In genomic region chr1:165252027-165252671, GRCm38 (mm10) we compare ENCODE assay signal across 9 mouse cellular contexts. TPM values are rescaled to one million over a fixed set of nuclear protein-coding genes. Genes with fewer than 3 reads are reported as not detected.
DNase-seq lines count a peak whose midpoint lies in the region; ATAC-seq and TF ChIP-seq lines count a peak whose summit lies in the region.
"Had no signal": no experiment of that assay in that cellular context is flagged by ENCODE, and none has a peak within 500 bp of the region (broad histone marks: within the 10 kb centered on the region; RNA-seq: fewer than 3 reads in every experiment).

No protein-coding gene starts in this region.

- H3K36me3 ChIP-seq in kidney, embryonic 14.5 days (ENCODE audit: control insufficient read depth, insufficient read depth, low read length) = no peaks in the 10 kb centered on the region
- peaks cover 0 to 7% of the 10 kb centered on the region in 2 experiments; a peak in 2 of 4 replicates for H3K36me3 ChIP-seq in MEL (ENCODE audit: control insufficient read depth in 1 of 2, insufficient read depth in 2 of 2, low read length in 2 of 2)
- no peaks in the 10 kb centered on the region for H3K36me3 ChIP-seq in spleen, adult 2 months (ENCODE audit: control insufficient read depth, insufficient read depth, low read length)
- H3K36me3 ChIP-seq: midbrain, embryonic 12.5 days had no signal

- WGBS in kidney, embryonic 14.5 days = 44% methylated on average over 11 of the region's 11 CpGs
- 47% methylated on average over 11 of the region's 11 CpGs for WGBS in lung, adult 2 months
- WGBS in spleen, adult 2 months = 54% methylated on average over 11 of the region's 11 CpGs

- H3K27ac ChIP-seq in kidney, embryonic 14.5 days (ENCODE audit: low read depth, low read length) = no peak overlapping the region
- no peak overlapping the region for H3K27ac ChIP-seq in MEL (ENCODE audit: control insufficient read depth, low read depth, low read length)
- H3K27ac ChIP-seq in spleen, adult 2 months (ENCODE audit: insufficient read depth, low read length) = no peak overlapping the region
- H3K27ac ChIP-seq: midbrain, embryonic 12.5 days had no signal

- H3K4me3 ChIP-seq in kidney, embryonic 14.5 days (ENCODE audit: low read length) = no peak overlapping the region
- H3K4me3 ChIP-seq in MEL (ENCODE audit: control insufficient read depth in 1 of 2, insufficient read depth in 1 of 2, low read depth in 2 of 2, low read length in 2 of 2) = peak overlapping the region; percentile 29 to 40; a peak in 3 of 4 replicates
- peak overlapping the region; percentile 13 for H3K4me3 ChIP-seq in lung, adult 2 months (replicated peaks; ENCODE audit: extremely low read depth, low read depth, low read length)
- H3K4me3 ChIP-seq in spleen, adult 2 months (ENCODE audit: extremely low read depth, insufficient read depth, insufficient read length) = no peak overlapping the region
- H3K4me3 ChIP-seq: midbrain, embryonic 12.5 days had no signal

- no peaks in the 10 kb centered on the region for H3K27me3 ChIP-seq in kidney, embryonic 14.5 days (ENCODE audit: control insufficient read depth, insufficient read depth, low read length)
- no peaks in the 10 kb centered on the region; a peak in 1 of 4 replicates for H3K27me3 ChIP-seq in MEL (ENCODE audit: control insufficient read depth in 1 of 2, insufficient read depth in 2 of 2, low read length in 2 of 2)
- H3K27me3 ChIP-seq in spleen, adult 2 months (ENCODE audit: control insufficient read depth, insufficient read depth, low read length) = no peaks in the 10 kb centered on the region
- H3K27me3 ChIP-seq: midbrain, embryonic 12.5 days had no signal

- no peaks in the 10 kb centered on the region for H3K79me2 ChIP-seq in MEL (ENCODE audit: control insufficient read depth, insufficient read depth, low read length, poor library complexity)

- TF ChIP-seq CTCF in MEL (IDR thresholded peaks at IDR 0.05 in 2 of 3, conservative IDR thresholded peaks at IDR 0.05 in 1 of 3; ENCODE audit: control insufficient read depth in 1 of 3, insufficient read depth in 1 of 3, low read depth in 2 of 3, low read length in 3 of 3, poor library complexity in 1 of 3, severe bottlenecking in 1 of 3) = peak; percentile 78 to 89 (median 84)
- peak; percentile 68 for TF ChIP-seq CTCF in lung, adult 2 months (IDR thresholded peaks at IDR 0.05; ENCODE audit: insufficient read depth, low read length)
- TF ChIP-seq CTCF in spleen, adult 2 months (IDR thresholded peaks at IDR 0.05; ENCODE audit: extremely low read depth, insufficient read depth, insufficient read length, insufficient replicate concordance) = peak; percentile 51; the same call in 1 of the 2 replicates

- peak; percentile 67 for TF ChIP-seq RAD21 in MEL (IDR thresholded peaks at IDR 0.05; ENCODE audit: low read depth, low read length)

- no peak overlapping the region for H3K4me2 ChIP-seq in kidney, embryonic 14.5 days (replicated peaks; ENCODE audit: low read depth, low read length)
- H3K4me2 ChIP-seq: midbrain, embryonic 12.5 days had no signal

- TF ChIP-seq EP300 in MEL (IDR thresholded peaks at IDR 0.05; ENCODE audit: low read depth in 1 of 2, low read length in 2 of 2) = no peak

- H3K9me3 ChIP-seq in kidney, embryonic 14.5 days (ENCODE audit: control insufficient read depth, low read length) = no peaks in the 10 kb centered on the region
- H3K9me3 ChIP-seq in MEL (replicated peaks; ENCODE audit: insufficient read depth, low read length) = no peaks in the 10 kb centered on the region
- H3K9me3 ChIP-seq: midbrain, embryonic 12.5 days had no signal

- ATAC-seq in kidney, embryonic 14.5 days (ENCODE audit: low FRiP score, low TSS enrichment) = no peak

- DNase-seq in kidney, adult 18-20 months = peak; percentile 75
- peak; percentile 76 for DNase-seq in MEL (ENCODE audit: low read depth, low spot score)
- peak; percentile 68 to 79 for DNase-seq in cerebellum, postnatal 10 days
- peak; percentile 8 to 28 for DNase-seq in frontal cortex, postnatal 36 days (ENCODE audit: low spot score in 2 of 2)
- DNase-seq in hindlimb bud, embryonic 11.5 days (ENCODE audit: extremely low spot score, low read depth, low spot score) = peak; percentile 71
- DNase-seq in lung, adult 2 months = peak; percentile 58
- peak in 1 of 2 experiments; percentile 35 for DNase-seq in spleen, adult 2 months (ENCODE audit: low read depth in 1 of 2, low spot score in 2 of 2)

- no peak for TF ChIP-seq POLR2A in MEL (IDR thresholded peaks at IDR 0.05; ENCODE audit: control insufficient read depth in 1 of 2, insufficient read depth in 1 of 2, low read depth in 1 of 2, low read length in 2 of 2, poor library complexity in 1 of 2)
- no peak for TF ChIP-seq POLR2A in lung, adult 2 months (IDR thresholded peaks at IDR 0.05; ENCODE audit: borderline replicate concordance, extremely low read depth, low read depth, low read length)
- TF ChIP-seq POLR2A in spleen, adult 2 months (IDR thresholded peaks at IDR 0.05; ENCODE audit: low read depth, low read length) = no peak

- H3K4me1 ChIP-seq in kidney, embryonic 14.5 days (ENCODE audit: control insufficient read depth, insufficient read depth, low read length) = no peaks in the 10 kb centered on the region
- H3K4me1 ChIP-seq in MEL (ENCODE audit: control insufficient read depth in 1 of 2, insufficient read depth in 2 of 2, low read length in 2 of 2) = peaks cover 0 to 7% of the 10 kb centered on the region in 2 experiments; a peak in 2 of 4 replicates
- no peaks in the 10 kb centered on the region for H3K4me1 ChIP-seq in lung, adult 2 months (ENCODE audit: control insufficient read depth, insufficient read depth, low read length)
- H3K4me1 ChIP-seq in spleen, adult 2 months (ENCODE audit: control insufficient read depth, insufficient read depth, insufficient read length) = no peaks in the 10 kb centered on the region
- H3K4me1 ChIP-seq: midbrain, embryonic 12.5 days had no signal

- no peak overlapping the region for H3K9ac ChIP-seq in kidney, embryonic 14.5 days (ENCODE audit: low read depth, low read length)
- peak overlapping the region; percentile 24; the same call in 1 of the 2 replicates for H3K9ac ChIP-seq in MEL (ENCODE audit: control insufficient read depth, low read depth, low read length, poor library complexity, severe bottlenecking)
- H3K9ac ChIP-seq: midbrain, embryonic 12.5 days had no signal

TF ChIP-seq in MEL, 35 proteins besides CTCF, POLR2A, EP300 and RAD21 (continues in another document):
- no peak for TF ChIP-seq TCF12 (IDR thresholded peaks at IDR 0.05; ENCODE audit: low read depth, low read length)
- TF ChIP-seq USF1 (IDR thresholded peaks at IDR 0.05; ENCODE audit: low read depth, low read length) = no peak
- TF ChIP-seq CHD1 (IDR thresholded peaks at IDR 0.05; ENCODE audit: low read depth, low read length) = no peak
- TF ChIP-seq ETS1 (IDR thresholded peaks at IDR 0.05; ENCODE audit: low read depth, low read length) = no peak
- TF ChIP-seq POLR2AphosphoS5 (IDR thresholded peaks at IDR 0.05; ENCODE audit: borderline replicate concordance, low read depth, low read length) = no peak
- TF ChIP-seq HCFC1 (IDR thresholded peaks at IDR 0.05; ENCODE audit: low read depth, low read length) = peak; percentile 46; the same call in 1 of the 2 replicates
- TF ChIP-seq SIN3A (IDR thresholded peaks at IDR 0.05; ENCODE audit: low read length) = peak; percentile 39; the same call in 1 of the 2 replicates
- 0 out of 2 replicates have a peak, but pooled peaks have one; percentile 43 for TF ChIP-seq MYC (IDR thresholded peaks at IDR 0.05; ENCODE audit: low read depth, low read length)
- TF ChIP-seq MEF2A (IDR thresholded peaks at IDR 0.05; ENCODE audit: extremely low read depth, insufficient replicate concordance, low read depth, low read length, poor library complexity, severe bottlenecking) = no peak
- no peak for TF ChIP-seq KAT2A (conservative IDR thresholded peaks at IDR 0.05; ENCODE audit: low read depth, low read length)
- TF ChIP-seq NELFE (IDR thresholded peaks at IDR 0.05; ENCODE audit: low read depth, low read length) = no peak
- TF ChIP-seq ZKSCAN1 (IDR thresholded peaks at IDR 0.05; ENCODE audit: low read depth, low read length) = no peak
- TF ChIP-seq MAFK (IDR thresholded peaks at IDR 0.05; ENCODE audit: borderline replicate concordance, low read depth, low read length) = no peak
- peak; percentile 35; the same call in 1 of the 2 replicates for TF ChIP-seq MAZ (IDR thresholded peaks at IDR 0.05; ENCODE audit: low read depth, low read length)
- TF ChIP-seq ZNF384 (IDR thresholded peaks at IDR 0.05; ENCODE audit: low read depth, low read length) = no peak
- no peak for TF ChIP-seq TAL1 (IDR thresholded peaks at IDR 0.05; ENCODE audit: low read length)
- 0 out of 2 replicates have a peak, but pooled peaks have one; percentile 34 for TF ChIP-seq TBP (IDR thresholded peaks at IDR 0.05; ENCODE audit: low read depth, low read length)
- TF ChIP-seq JUND (IDR thresholded peaks at IDR 0.05; ENCODE audit: low read depth, low read length) = 0 out of 2 replicates have a peak, but pooled peaks have one; percentile 22
- TF ChIP-seq RCOR1 (IDR thresholded peaks at IDR 0.05; ENCODE audit: low read depth, low read length) = no peak; the same call in 1 of the 2 replicates
- no peak for TF ChIP-seq ZMIZ1 (IDR thresholded peaks at IDR 0.05; ENCODE audit: low read depth, low read length)

RNA-seq across cellular contexts. Expression of gene Tiprl, which starts 15.4 kb away (rescaled TPM):
- 94.5 and 103 TPM in 2 replicates for polyA plus RNA-seq in kidney, embryonic 14.5 days (2014; fragmentation: Nextera tagmentation; extraction: Ambion mirVana)
- 47.1 and 50.6 TPM in 2 replicates for total RNA-seq in MEL (2012; rRNA removed)
- polyA plus RNA-seq in MEL (2012; ENCODE audit: insufficient read depth in 1 of 2, insufficient read length in 2 of 2, low read depth in 1 of 2, low replicate concordance in 2 of 2, missing spikeins in 1 of 2) = 100 to 1,000 TPM in 1 of 2 experiments, 10 to 100 TPM in 1; 51.4 to 293 TPM
- polyA plus RNA-seq in lung, adult 2 months (2012; rRNA removed) = 16.3 and 21.2 TPM in 2 replicates
- polyA plus RNA-seq in spleen, adult 2 months (2012; rRNA removed) = 13.2 and 17.1 TPM in 2 replicates

RNA-seq across cellular contexts. Expression of gene Gpr161, which starts 43.4 kb away (rescaled TPM):
- polyA plus RNA-seq in kidney, embryonic 14.5 days (2014; fragmentation: Nextera tagmentation; extraction: Ambion mirVana) = 2.0 and 2.4 TPM in 2 replicates
- total RNA-seq in MEL (2012; rRNA removed) = 0.08 and 0.10 TPM in 2 replicates
- under 1 TPM in 1 of 2 experiments, not detected in 1; 0.97 TPM for polyA plus RNA-seq in MEL (2012; ENCODE audit: insufficient read depth in 1 of 2, insufficient read length in 2 of 2, low read depth in 1 of 2, low replicate concordance in 2 of 2, missing spikeins in 1 of 2)
- 2.8 and 3.0 TPM in 2 replicates for polyA plus RNA-seq in lung, adult 2 months (2012; rRNA removed)
- 0.78 and 1.2 TPM in 2 replicates for polyA plus RNA-seq in spleen, adult 2 months (2012; rRNA removed)

RNA-seq across cellular contexts. Expression of gene Sft2d2, which starts 57.9 kb away (rescaled TPM):
- 13.9 and 28.7 TPM in 2 replicates for polyA plus RNA-seq in kidney, embryonic 14.5 days (2014; fragmentation: Nextera tagmentation; extraction: Ambion mirVana)
- 4.0 and 4.4 TPM in 2 replicates for total RNA-seq in MEL (2012; rRNA removed)
- 1 to 10 TPM in 1 of 2 experiments, not detected in 1; 8.9 TPM for polyA plus RNA-seq in MEL (2012; ENCODE audit: insufficient read depth in 1 of 2, insufficient read length in 2 of 2, low read depth in 1 of 2, low replicate concordance in 2 of 2, missing spikeins in 1 of 2)
- polyA plus RNA-seq in lung, adult 2 months (2012; rRNA removed) = 53.9 and 71.5 TPM in 2 replicates
- polyA plus RNA-seq in spleen, adult 2 months (2012; rRNA removed) = 34.5 and 38.1 TPM in 2 replicates

Comparison
In these comparisons a context has a peak if more than half of its experiments do, and no peak if none do; other contexts are left out.
1. H3K4me3 ChIP-seq: peak in MEL (2 of 2) and lung, adult 2 months (single experiment); none in kidney, embryonic 14.5 days (single experiment) and spleen, adult 2 months (single experiment).
2. Peak in every context shown above with its lines, with median percentiles within 50 percentile points of each other: CTCF ChIP-seq.